Mouse (Mus musculus): Measurements from ENCODE around the gene Efna1.
A peak's percentile ranks its signal among the peaks of the same experiment; 100 is the strongest.

The Efna1 gene

GRCm38 (mm10) chr3:89308089-89308488 lies 27.1 kb upstream of the Efna1 start:
- DNase-seq (ENCODE audit: low read depth, low spot score) = peak; percentile 86

GRCm38 (mm10) chr3:89305551-89306325 lies 24.8 kb upstream of the Efna1 start:
- no peak for DNase-seq (ENCODE audit: low read depth, low spot score)

GRCm38 (mm10) chr3:89305105-89305504 lies 24.2 kb upstream of the Efna1 start:
- no peak for DNase-seq (ENCODE audit: low read depth, low spot score)

GRCm38 (mm10) chr3:89304440-89304839 lies 23.5 kb upstream of the Efna1 start:
- DNase-seq (ENCODE audit: low read depth, low spot score) = no peak

- no peak for DNase-seq (ENCODE audit: low read depth, low spot score)
These were observed 19.6 kb upstream of the Efna1 start for GRCm38 (mm10) chr3:89300514-89300913.

GRCm38 (mm10) chr3:89300071-89300470 lies 19.1 kb upstream of the Efna1 start:
- DNase-seq (ENCODE audit: low read depth, low spot score) = no peak

- peak; percentile 69 for DNase-seq (ENCODE audit: low read depth, low spot score)
These were observed 18.6 kb upstream of the Efna1 start for GRCm38 (mm10) chr3:89299499-89299898.

- peak; percentile 17 for DNase-seq (ENCODE audit: low read depth, low spot score)
These were observed 18.0 kb upstream of the Efna1 start for GRCm38 (mm10) chr3:89298908-89299307.

GRCm38 (mm10) chr3:89296761-89297396 lies 15.9 kb upstream of the Efna1 start:
- DNase-seq (ENCODE audit: low read depth, low spot score) = no peak

- DNase-seq (ENCODE audit: low read depth, low spot score) = no peak
These were observed 14.8 kb upstream of the Efna1 start for GRCm38 (mm10) chr3:89295685-89296230.

- no peak for DNase-seq (ENCODE audit: low read depth, low spot score)
These were observed 13.3 kb upstream of the Efna1 start for GRCm38 (mm10) chr3:89294195-89294594.

- DNase-seq (ENCODE audit: low read depth, low spot score) = no peak
These were observed 12.4 kb upstream of the Efna1 start for GRCm38 (mm10) chr3:89293247-89293918.

GRCm38 (mm10) chr3:89292303-89292702 lies 11.4 kb upstream of the Efna1 start:
- no peak for DNase-seq (ENCODE audit: low read depth, low spot score)

- DNase-seq (ENCODE audit: low read depth, low spot score) = no peak
These were observed 10.9 kb upstream of the Efna1 start for GRCm38 (mm10) chr3:89291874-89292273.

- DNase-seq (ENCODE audit: low read depth, low spot score) = no peak
These were observed 7.6 kb upstream of the Efna1 start for GRCm38 (mm10) chr3:89288503-89288928.

- DNase-seq (ENCODE audit: low read depth, low spot score) = no peak
These were observed 6.3 kb upstream of the Efna1 start for GRCm38 (mm10) chr3:89287286-89287685.

- DNase-seq (ENCODE audit: low read depth, low spot score) = no peak
These were observed 4.6 kb upstream of the Efna1 start for GRCm38 (mm10) chr3:89285526-89285925.

- DNase-seq (ENCODE audit: low read depth, low spot score) = no peak
These were observed 3.3 kb upstream of the Efna1 start for GRCm38 (mm10) chr3:89284261-89284660.

GRCm38 (mm10) chr3:89282291-89282643 lies 1.3 kb upstream of the Efna1 start:
- DNase-seq (ENCODE audit: low read depth, low spot score) = no peak

GRCm38 (mm10) chr3:89281579-89282290 lies 793 bp upstream of the Efna1 start:
- DNase-seq (ENCODE audit: low read depth, low spot score) = peak; percentile 91

GRCm38 (mm10) chr3:89280050-89280605 lies 814 bp downstream of the Efna1 start:
- DNase-seq (ENCODE audit: low read depth, low spot score) = no peak
